Mouse (Mus musculus) erythroblast, adult 5-6 weeks (primary cell): ENCODE measurements around the gene 4933405O20Rik. TPM values are rescaled to one million over a fixed set of nuclear protein-coding genes. Genes with fewer than 3 reads are reported as not detected.

Experiments
- ATAC-seq: replicated peaks from 2 replicates; pipeline ENCODE4 v1.8.0; 2016; ENCODE audit warnings: moderate number of reproducible peaks, mild to moderate bottlenecking, moderate TSS enrichment, inconsistent platforms; ENCODE audit not compliant: poor library complexity, low FRiP score, severe bottlenecking
- total RNA-seq, 2 experiments: library from RNA; stranded (forward) in 1 of 2; stranded (reverse) in 1 of 2; fragments of 150-400 nt in 1 of 2; fragments of 200-764, 138-1000 nt in 1 of 2; gene quantifications; 2 replicates each; pipeline versions ENCODE4 v1.2.3 to v1.2.4; 2015 to 2017; ENCODE audit warnings: low replicate concordance in 2 of 2

The 4933405O20Rik gene
- not detected in 2 replicates for total RNA-seq (2015; ENCODE audit: low replicate concordance)
- not detected in 2 replicates for total RNA-seq (2017; ENCODE audit: low replicate concordance)

GRCm38 (mm10) chr7:50598890-50599289, at the start of gene 4933405O20Rik:
Gene 4933405O20Rik (plus strand): TSS chr7:50599190.
- no peak for ATAC-seq

- ATAC-seq, result no peak
Measured at GRCm38 (mm10) chr7:50549572-50549971, 49.4 kb upstream of the 4933405O20Rik start.

- ATAC-seq, result no peak
Measured at GRCm38 (mm10) chr7:50551426-50551825, 47.6 kb upstream of the 4933405O20Rik start.

- ATAC-seq, result no peak
Measured at GRCm38 (mm10) chr7:50562708-50563107, 36.3 kb upstream of the 4933405O20Rik start.

GRCm38 (mm10) chr7:50573841-50574240, 25.1 kb upstream of the 4933405O20Rik start:
- ATAC-seq, result no peak

GRCm38 (mm10) chr7:50588642-50589424, 10.2 kb upstream of the 4933405O20Rik start:
- no peak for ATAC-seq

GRCm38 (mm10) chr7:50614101-50614500, 15.1 kb downstream of the 4933405O20Rik start:
- ATAC-seq, result no peak

GRCm38 (mm10) chr7:50629186-50629585, 30.2 kb downstream of the 4933405O20Rik start:
- no peak for ATAC-seq

- ATAC-seq, result no peak
Measured at GRCm38 (mm10) chr7:50633147-50633546, 34.2 kb downstream of the 4933405O20Rik start.
